Mouse (Mus musculus): ENCODE data around the gene Nxpe3. TPM values are rescaled to one million over a fixed set of nuclear protein-coding genes. Genes with fewer than 3 reads are reported as not detected.

Gene Nxpe3
- total and polyA plus RNA-seq, 3 experiments = 0.43 to 0.51 (median 0.44) TPM

DNA sequence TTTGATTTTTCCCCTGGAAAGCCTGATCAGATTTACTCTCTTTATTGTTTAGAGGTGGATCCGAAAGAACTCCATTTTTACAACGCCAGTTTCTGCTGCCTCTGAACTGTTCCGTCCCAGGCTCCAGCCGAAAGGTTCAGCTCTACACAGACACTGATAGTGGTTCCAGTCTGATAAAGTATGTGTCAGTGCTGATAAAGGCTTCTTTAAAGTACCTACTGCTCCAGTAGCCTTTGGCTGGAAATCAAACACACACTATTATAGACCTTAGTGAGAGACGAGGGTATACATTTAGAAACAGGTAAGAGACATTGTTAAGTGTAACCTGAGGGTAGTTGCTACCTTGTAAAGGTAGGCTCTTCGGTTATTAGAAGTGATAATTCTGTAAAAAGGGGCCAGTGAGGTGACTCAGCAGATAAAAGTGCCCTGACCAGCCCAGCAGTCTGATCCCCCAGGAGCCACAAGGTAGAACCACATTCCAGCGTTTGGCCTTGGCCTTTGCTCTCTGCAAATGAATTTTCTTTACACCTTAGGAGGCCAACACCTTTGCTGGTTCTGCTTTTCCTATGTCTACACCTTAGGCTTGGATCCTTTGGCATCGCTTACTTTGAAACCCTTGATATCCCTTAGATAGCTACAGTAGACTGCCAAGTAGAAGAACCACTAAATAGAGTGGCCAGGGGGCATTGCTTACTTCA is 1.5 kb downstream of the Nxpe3 start:
- H3K9ac ChIP-seq (ENCODE audit: low read depth, low read length) = no peak overlapping the region
- no peaks in the 10 kb centered on the region for H3K36me3 ChIP-seq (ENCODE audit: control insufficient read depth, insufficient read depth, low read length)
- no peak overlapping the region for H3K27ac ChIP-seq
- 76% methylated on average over 8 of the region's 8 CpGs for WGBS
- no peak for DNase-seq
- intact Hi-C loops (cut with DNase I) = no loop called here
- peaks cover 4% of the 10 kb centered on the region for H3K4me1 ChIP-seq (ENCODE audit: control insufficient read depth, insufficient read depth, low read length)
- TF ChIP-seq CTCF (IDR thresholded peaks at IDR 0.05) (no peak), EP300 (IDR thresholded peaks at IDR 0.05; ENCODE audit: insufficient read depth, low read depth, low read length) (no peak), POLR2A (IDR thresholded peaks at IDR 0.05; ENCODE audit: insufficient read depth, low read depth, low read length) (no peak)
- H3K27me3 ChIP-seq (ENCODE audit: control insufficient read depth, insufficient read depth, low read length) = no peaks in the 10 kb centered on the region
- no peaks in the 10 kb centered on the region for H3K79me2 ChIP-seq (replicated peaks; ENCODE audit: control insufficient read depth, insufficient read depth, low read length)
- H3K4me3 ChIP-seq = no peak overlapping the region

DNA sequence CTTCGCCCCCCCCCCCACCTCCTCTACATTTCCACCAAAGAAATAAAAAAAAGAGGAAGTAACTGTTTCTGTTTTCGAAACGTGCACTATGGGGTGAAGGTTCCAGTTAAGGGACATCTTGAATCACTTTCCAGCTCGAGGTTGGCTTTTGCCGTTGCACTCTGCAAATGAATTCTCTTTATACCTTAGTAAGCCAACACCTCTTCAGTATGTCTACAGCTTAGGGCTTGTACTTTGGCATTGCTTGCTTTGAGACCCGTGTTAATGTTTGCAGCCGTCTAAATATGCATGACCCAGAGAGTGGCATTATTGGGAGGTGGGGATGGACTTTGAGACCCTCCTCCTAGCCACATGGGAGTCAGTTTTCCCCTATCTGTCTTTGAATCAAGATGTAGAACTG is 2.6 kb downstream of the Nxpe3 start:
- no peak for TF ChIP-seq POLR2A (IDR thresholded peaks at IDR 0.05; ENCODE audit: insufficient read depth, low read depth, low read length)
- TF ChIP-seq CTCF (IDR thresholded peaks at IDR 0.05) = no peak
- TF ChIP-seq EP300 (IDR thresholded peaks at IDR 0.05; ENCODE audit: insufficient read depth, low read depth, low read length) = no peak
- Histone ChIP-seq H3K4me3 (no peak overlapping the region), H3K36me3 (ENCODE audit: control insufficient read depth, insufficient read depth, low read length) (no peaks in the 10 kb centered on the region), H3K79me2 (replicated peaks; ENCODE audit: control insufficient read depth, insufficient read depth, low read length) (no peaks in the 10 kb centered on the region), H3K27ac (no peak overlapping the region), H3K4me1 (ENCODE audit: control insufficient read depth, insufficient read depth, low read length) (peaks cover 4% of the 10 kb centered on the region), H3K9ac (ENCODE audit: low read depth, low read length) (no peak overlapping the region), H3K27me3 (ENCODE audit: control insufficient read depth, insufficient read depth, low read length) (no peaks in the 10 kb centered on the region)
- DNase-seq = no peak
- intact Hi-C loops (cut with DNase I) = no loop called here
- WGBS = 58% methylated on average over 7 of the region's 7 CpGs

DNA sequence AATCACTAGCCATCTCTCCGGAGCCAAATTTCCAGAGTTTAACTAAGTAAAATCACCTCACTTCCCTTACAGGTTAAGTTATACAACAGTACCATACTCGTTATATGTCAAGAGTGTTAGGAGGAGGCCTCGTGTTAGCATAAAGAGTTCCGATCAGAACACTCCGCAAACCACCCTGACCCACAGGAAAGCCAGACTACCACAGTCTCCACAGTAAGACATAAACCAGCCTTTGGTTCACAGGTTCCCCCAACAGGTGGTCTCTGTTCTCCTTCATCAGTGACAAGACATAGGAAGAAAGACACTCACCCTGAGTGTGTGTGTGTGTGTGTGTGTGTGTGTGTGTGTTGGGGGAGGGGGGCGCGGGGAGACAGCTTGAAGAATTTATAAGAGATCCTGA is 3.7 kb downstream of the Nxpe3 start:
- Histone ChIP-seq H3K27me3 (ENCODE audit: control insufficient read depth, insufficient read depth, low read length) (no peaks in the 10 kb centered on the region), H3K27ac (no peak overlapping the region), H3K9ac (ENCODE audit: low read depth, low read length) (no peak overlapping the region), H3K4me3 (no peak overlapping the region), H3K36me3 (ENCODE audit: control insufficient read depth, insufficient read depth, low read length) (no peaks in the 10 kb centered on the region), H3K4me1 (ENCODE audit: control insufficient read depth, insufficient read depth, low read length) (peaks cover 4% of the 10 kb centered on the region), H3K79me2 (replicated peaks; ENCODE audit: control insufficient read depth, insufficient read depth, low read length) (no peaks in the 10 kb centered on the region)
- TF ChIP-seq EP300 (IDR thresholded peaks at IDR 0.05; ENCODE audit: insufficient read depth, low read depth, low read length) (no peak), CTCF (IDR thresholded peaks at IDR 0.05) (no peak), POLR2A (IDR thresholded peaks at IDR 0.05; ENCODE audit: insufficient read depth, low read depth, low read length) (no peak)
- 90% methylated on average over 7 of the region's 7 CpGs for WGBS
- intact Hi-C loops (cut with DNase I) = no loop called here
- DNase-seq = no peak

DNA sequence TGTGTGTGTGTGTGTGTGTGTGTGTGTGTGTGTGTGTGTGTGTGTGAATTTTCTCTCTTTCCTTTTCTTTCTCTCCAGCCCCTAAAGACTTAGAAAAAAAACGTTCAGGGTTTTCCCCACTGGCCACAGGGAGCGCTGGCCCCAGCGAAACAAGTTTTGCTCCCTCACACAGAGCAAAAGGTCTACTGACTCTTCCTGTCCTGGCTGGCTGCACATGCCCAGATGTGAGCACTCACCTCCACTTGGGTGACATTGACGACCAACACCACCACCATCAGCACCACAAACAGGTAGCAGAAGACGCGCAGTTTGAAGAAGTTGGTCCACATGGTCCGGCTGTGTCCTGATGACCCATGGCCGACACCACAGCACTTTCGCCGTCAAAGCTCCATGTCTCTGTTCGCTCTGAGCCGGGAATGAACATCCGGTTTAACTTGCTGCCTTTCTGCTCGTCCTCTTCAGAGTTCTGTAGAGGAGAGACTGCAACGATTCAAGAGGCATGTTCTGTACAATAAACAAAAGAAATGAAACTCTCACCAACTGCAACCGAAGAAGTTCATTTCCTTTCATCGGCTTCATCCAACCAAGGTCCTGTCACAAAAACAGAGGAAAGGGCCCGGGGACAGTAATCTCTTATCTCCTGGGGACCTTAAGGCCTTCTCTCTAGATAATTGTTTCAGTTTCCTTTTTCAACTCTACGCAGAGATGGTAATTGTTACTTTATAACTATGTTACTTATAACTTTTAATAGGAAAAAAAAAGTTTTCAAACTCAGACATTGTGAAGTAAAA is 4.5 kb downstream of the Nxpe3 start:
- Histone ChIP-seq H3K79me2 (replicated peaks; ENCODE audit: control insufficient read depth, insufficient read depth, low read length) (no peaks in the 10 kb centered on the region), H3K4me3 (no peak overlapping the region), H3K4me1 (ENCODE audit: control insufficient read depth, insufficient read depth, low read length) (peaks cover 4% of the 10 kb centered on the region), H3K9ac (ENCODE audit: low read depth, low read length) (0 out of 2 replicates have a peak overlapping the region, but pooled peaks have one; percentile 44), H3K36me3 (ENCODE audit: control insufficient read depth, insufficient read depth, low read length) (no peaks in the 10 kb centered on the region), H3K27ac (no peak overlapping the region), H3K27me3 (ENCODE audit: control insufficient read depth, insufficient read depth, low read length) (no peaks in the 10 kb centered on the region)
- DNase-seq = no peak
- intact Hi-C loops (cut with DNase I) = no loop called here
- 47% methylated on average over 19 of the region's 19 CpGs for WGBS
- TF ChIP-seq CTCF (IDR thresholded peaks at IDR 0.05) (no peak), POLR2A (IDR thresholded peaks at IDR 0.05; ENCODE audit: insufficient read depth, low read depth, low read length) (no peak), EP300 (IDR thresholded peaks at IDR 0.05; ENCODE audit: insufficient read depth, low read depth, low read length) (no peak)

DNA sequence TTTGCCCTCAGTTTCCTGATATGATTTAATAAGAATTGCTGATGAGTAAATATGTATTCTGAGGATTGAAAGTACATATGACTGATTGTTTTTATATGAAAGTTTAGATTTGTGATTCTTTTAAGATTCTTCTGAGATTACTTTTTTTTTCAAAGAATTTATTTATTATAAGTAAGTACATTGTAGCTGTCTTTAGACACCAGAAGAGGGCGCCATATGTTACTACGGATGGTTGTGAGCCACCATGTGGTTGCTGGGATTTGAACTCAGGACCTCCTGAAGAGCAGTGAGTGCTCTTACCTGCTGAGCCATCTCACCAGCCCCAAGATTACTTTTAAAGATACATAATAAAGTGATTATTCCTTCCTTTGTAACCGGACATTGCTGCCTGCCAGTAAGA is 5.6 kb downstream of the Nxpe3 start:
- Histone ChIP-seq H3K79me2 (replicated peaks; ENCODE audit: control insufficient read depth, insufficient read depth, low read length) (no peaks in the 10 kb centered on the region), H3K4me3 (no peak overlapping the region), H3K27me3 (ENCODE audit: control insufficient read depth, insufficient read depth, low read length) (no peaks in the 10 kb centered on the region), H3K9ac (ENCODE audit: low read depth, low read length) (no peak overlapping the region), H3K27ac (no peak overlapping the region), H3K36me3 (ENCODE audit: control insufficient read depth, insufficient read depth, low read length) (no peaks in the 10 kb centered on the region), H3K4me1 (ENCODE audit: control insufficient read depth, insufficient read depth, low read length) (peaks cover 2% of the 10 kb centered on the region)
- no peak for TF ChIP-seq EP300 (IDR thresholded peaks at IDR 0.05; ENCODE audit: insufficient read depth, low read depth, low read length)
- no peak for TF ChIP-seq POLR2A (IDR thresholded peaks at IDR 0.05; ENCODE audit: insufficient read depth, low read depth, low read length)
- TF ChIP-seq CTCF (IDR thresholded peaks at IDR 0.05) = peak; percentile 32
- intact Hi-C loops (cut with DNase I) = no loop called here
- DNase-seq = no peak
- WGBS = 93% methylated on average over 3 of the region's 3 CpGs

DNA sequence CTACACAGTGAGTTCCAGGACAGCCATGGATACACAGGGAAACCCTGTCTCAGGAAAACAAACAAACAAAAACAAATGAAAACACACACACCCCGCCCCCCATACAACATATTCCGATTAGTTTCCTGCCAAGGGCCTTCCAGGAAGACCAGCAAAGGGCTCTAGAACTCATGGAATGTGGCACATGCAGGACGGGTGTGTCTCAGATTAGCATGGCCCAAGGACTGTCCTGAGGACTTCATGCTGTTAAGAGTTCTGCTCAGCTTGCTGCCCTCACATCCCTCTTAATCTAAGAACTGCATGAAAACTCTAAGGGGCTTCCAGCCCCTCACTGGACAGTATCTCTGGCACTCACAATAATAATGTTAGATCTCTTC is 6.5 kb downstream of the Nxpe3 start:
- no peak for DNase-seq
- intact Hi-C loops (cut with DNase I) = no loop called here

More for the DNA sequence above, 6.5 kb downstream of the Nxpe3 start:
- Histone ChIP-seq H3K4me3 (no peak overlapping the region), H3K4me1 (ENCODE audit: control insufficient read depth, insufficient read depth, low read length) (peaks cover 2% of the 10 kb centered on the region), H3K36me3 (ENCODE audit: control insufficient read depth, insufficient read depth, low read length) (no peaks in the 10 kb centered on the region), H3K27me3 (ENCODE audit: control insufficient read depth, insufficient read depth, low read length) (no peaks in the 10 kb centered on the region), H3K27ac (no peak overlapping the region), H3K79me2 (replicated peaks; ENCODE audit: control insufficient read depth, insufficient read depth, low read length) (no peaks in the 10 kb centered on the region), H3K9ac (ENCODE audit: low read depth, low read length) (no peak overlapping the region)
- 50% methylated on average over 3 of the region's 3 CpGs for WGBS
- TF ChIP-seq CTCF (IDR thresholded peaks at IDR 0.05) (no peak), EP300 (IDR thresholded peaks at IDR 0.05; ENCODE audit: insufficient read depth, low read depth, low read length) (no peak), POLR2A (IDR thresholded peaks at IDR 0.05; ENCODE audit: insufficient read depth, low read depth, low read length) (no peak)
